Mouse (Mus musculus) brain, embryonic 14.5 days (tissue): Measurements from ENCODE around the gene Sulf2.

Experiments
- CTCF ChIP-seq: fragments of 200-500 bp; IDR thresholded peaks from 2 replicates; pipeline ENCODE4 v1.5.1; 2012; ENCODE audit warnings: inconsistent platforms, mild to moderate bottlenecking, moderate library complexity, borderline replicate concordance; ENCODE audit not compliant: insufficient read depth, insufficient read length; ENCODE audit errors: extremely low read depth
- POLR2A ChIP-seq: fragments of 200-500 bp; IDR thresholded peaks from 2 replicates; pipeline ENCODE4 v1.6.1; 2012; ENCODE audit warnings: mild to moderate bottlenecking, inconsistent platforms, borderline replicate concordance; ENCODE audit not compliant: poor library complexity, insufficient read depth, insufficient read length, severe bottlenecking; ENCODE audit errors: extremely low read depth

GRCm38 (mm10) chr2:166164601-166165000, 9.1 kb upstream of the Sulf2 start:
- TF ChIP-seq CTCF = no peak
- TF ChIP-seq POLR2A = no peak
